Mouse (Mus musculus): ENCODE measurements around the gene Asb18. TPM values are rescaled to one million over a fixed set of nuclear protein-coding genes. Genes with fewer than 3 reads are reported as not detected.

Gene Asb18
- polyA plus RNA-seq (2014; fragmentation: Nextera tagmentation; extraction: Ambion mirVana): not detected in 2 replicates

GRCm38 (mm10) chr1:90014446-90014845 is at the start of gene Asb18:
TSS of gene Asb18 (minus strand) at chr1:90014666.
- no peaks in the 10 kb centered on the region for H3K4me1 ChIP-seq (replicated peaks; ENCODE audit: control insufficient read depth, insufficient read depth, low read length)
- no peaks in the 10 kb centered on the region for H3K9me3 ChIP-seq (ENCODE audit: control insufficient read depth, low read length)
- no peak within 1 kb of the TSS for H3K4me3 ChIP-seq (ENCODE audit: low read depth, low read length)
- H3K4me2 ChIP-seq (ENCODE audit: low read length): no peak within 1 kb of the TSS
- no peaks in the 10 kb centered on the region for H3K27me3 ChIP-seq (replicated peaks; ENCODE audit: control insufficient read depth, insufficient read depth, low read length)
- ATAC-seq (replicated peaks; ENCODE audit: low FRiP score, low TSS enrichment, low read depth): no peak
- H3K9ac ChIP-seq (ENCODE audit: low read length): no peak within 1 kb of the TSS
- no peak for DNase-seq (ENCODE audit: low spot score)
- 74% methylated on average over 5 of the region's 5 CpGs for WGBS
- no peaks in the 10 kb centered on the region for H3K36me3 ChIP-seq (ENCODE audit: control insufficient read depth, insufficient read depth, low read length)
- H3K27ac ChIP-seq (ENCODE audit: low read depth): no peak within 1 kb of the TSS

- no peak overlapping the region for H3K27ac ChIP-seq (ENCODE audit: low read depth)
- H3K4me1 ChIP-seq (replicated peaks; ENCODE audit: control insufficient read depth, insufficient read depth, low read length): no peaks in the 10 kb centered on the region
- peak; percentile 62; the same call in 1 of the 2 replicates for ATAC-seq (replicated peaks; ENCODE audit: low FRiP score, low TSS enrichment, low read depth)
Measured at GRCm38 (mm10) chr1:90060599-90060998, 46.1 kb upstream of the Asb18 start.

GRCm38 (mm10) chr1:90060054-90060453 is 45.6 kb upstream of the Asb18 start:
- H3K36me3 ChIP-seq (ENCODE audit: control insufficient read depth, insufficient read depth, low read length): no peaks in the 10 kb centered on the region
- WGBS: 67% methylated on average over 3 of the region's 3 CpGs

More at GRCm38 (mm10) chr1:90060599-90060998, 46.1 kb upstream of the Asb18 start:
- Histone ChIP-seq H3K36me3 (ENCODE audit: control insufficient read depth, insufficient read depth, low read length) (no peaks in the 10 kb centered on the region), H3K4me3 (ENCODE audit: low read depth, low read length) (no peak overlapping the region), H3K9ac (ENCODE audit: low read length) (no peak overlapping the region), H3K27me3 (replicated peaks; ENCODE audit: control insufficient read depth, insufficient read depth, low read length) (no peaks in the 10 kb centered on the region; the same call in 1 of the 2 replicates), H3K9me3 (ENCODE audit: control insufficient read depth, low read length) (0 out of 2 replicates have a peak, but pooled peaks cover 2% of the 10 kb centered on the region), H3K4me2 (ENCODE audit: low read length) (no peak overlapping the region)
- DNase-seq (ENCODE audit: low spot score): peak; percentile 79
- 14% methylated on average over 7 of the region's 7 CpGs for WGBS

GRCm38 (mm10) chr1:90054991-90055390 is 40.5 kb upstream of the Asb18 start:
- DNase-seq (ENCODE audit: low spot score) (no peak), ATAC-seq (replicated peaks; ENCODE audit: low FRiP score, low TSS enrichment, low read depth) (no peak)
- Histone ChIP-seq H3K4me3 (ENCODE audit: low read depth, low read length) (no peak overlapping the region), H3K4me2 (ENCODE audit: low read length) (no peak overlapping the region), H3K27ac (ENCODE audit: low read depth) (no peak overlapping the region), H3K36me3 (ENCODE audit: control insufficient read depth, insufficient read depth, low read length) (no peaks in the 10 kb centered on the region), H3K9me3 (ENCODE audit: control insufficient read depth, low read length) (0 out of 2 replicates have a peak, but pooled peaks cover 2% of the 10 kb centered on the region), H3K4me1 (replicated peaks; ENCODE audit: control insufficient read depth, insufficient read depth, low read length) (0 out of 2 replicates have a peak, but pooled peaks cover 3% of the 10 kb centered on the region), H3K9ac (ENCODE audit: low read length) (no peak overlapping the region), H3K27me3 (replicated peaks; ENCODE audit: control insufficient read depth, insufficient read depth, low read length) (no peaks in the 10 kb centered on the region; the same call in 1 of the 2 replicates)
- 79% methylated on average over 4 of the region's 4 CpGs for WGBS

More at GRCm38 (mm10) chr1:90060054-90060453, 45.6 kb upstream of the Asb18 start:
- Histone ChIP-seq H3K4me2 (ENCODE audit: low read length) (no peak overlapping the region), H3K4me3 (ENCODE audit: low read depth, low read length) (no peak overlapping the region), H3K9ac (ENCODE audit: low read length) (no peak overlapping the region), H3K9me3 (ENCODE audit: control insufficient read depth, low read length) (0 out of 2 replicates have a peak, but pooled peaks cover 2% of the 10 kb centered on the region), H3K4me1 (replicated peaks; ENCODE audit: control insufficient read depth, insufficient read depth, low read length) (no peaks in the 10 kb centered on the region), H3K27ac (ENCODE audit: low read depth) (no peak overlapping the region), H3K27me3 (replicated peaks; ENCODE audit: control insufficient read depth, insufficient read depth, low read length) (no peaks in the 10 kb centered on the region; the same call in 1 of the 2 replicates)
- no peak for ATAC-seq (replicated peaks; ENCODE audit: low FRiP score, low TSS enrichment, low read depth)
- no peak for DNase-seq (ENCODE audit: low spot score)

GRCm38 (mm10) chr1:90051347-90051746 is 36.9 kb upstream of the Asb18 start:
- ATAC-seq (replicated peaks; ENCODE audit: low FRiP score, low TSS enrichment, low read depth) (no peak), DNase-seq (ENCODE audit: low spot score) (peak; percentile 66)
- 23% methylated on average over 5 of the region's 5 CpGs for WGBS

GRCm38 (mm10) chr1:90050046-90050739 is 35.7 kb upstream of the Asb18 start:
- H3K9ac ChIP-seq (ENCODE audit: low read length): no peak overlapping the region
- 0 out of 2 replicates have a peak, but pooled peaks cover 4% of the 10 kb centered on the region for H3K4me1 ChIP-seq (replicated peaks; ENCODE audit: control insufficient read depth, insufficient read depth, low read length)
- 0 out of 2 replicates have a peak, but pooled peaks cover 4% of the 10 kb centered on the region for H3K27me3 ChIP-seq (replicated peaks; ENCODE audit: control insufficient read depth, insufficient read depth, low read length)
- H3K27ac ChIP-seq (ENCODE audit: low read depth): no peak overlapping the region
- H3K9me3 ChIP-seq (ENCODE audit: control insufficient read depth, low read length): no peaks in the 10 kb centered on the region
- no peak overlapping the region for H3K4me2 ChIP-seq (ENCODE audit: low read length)
- ATAC-seq (replicated peaks; ENCODE audit: low FRiP score, low TSS enrichment, low read depth): no peak
- 35% methylated on average over 20 of the region's 20 CpGs for WGBS
- no peaks in the 10 kb centered on the region for H3K36me3 ChIP-seq (ENCODE audit: control insufficient read depth, insufficient read depth, low read length)
- H3K4me3 ChIP-seq (ENCODE audit: low read depth, low read length): no peak overlapping the region
- DNase-seq (ENCODE audit: low spot score): no peak

More at GRCm38 (mm10) chr1:90051347-90051746, 36.9 kb upstream of the Asb18 start:
- Histone ChIP-seq H3K27ac (ENCODE audit: low read depth) (no peak overlapping the region), H3K4me1 (replicated peaks; ENCODE audit: control insufficient read depth, insufficient read depth, low read length) (0 out of 2 replicates have a peak, but pooled peaks cover 4% of the 10 kb centered on the region), H3K9ac (ENCODE audit: low read length) (no peak overlapping the region), H3K9me3 (ENCODE audit: control insufficient read depth, low read length) (no peaks in the 10 kb centered on the region), H3K4me2 (ENCODE audit: low read length) (0 out of 2 replicates have a peak overlapping the region, but pooled peaks have one; percentile 8), H3K4me3 (ENCODE audit: low read depth, low read length) (no peak overlapping the region), H3K36me3 (ENCODE audit: control insufficient read depth, insufficient read depth, low read length) (no peaks in the 10 kb centered on the region), H3K27me3 (replicated peaks; ENCODE audit: control insufficient read depth, insufficient read depth, low read length) (0 out of 2 replicates have a peak, but pooled peaks cover 4% of the 10 kb centered on the region)

- ATAC-seq (replicated peaks; ENCODE audit: low FRiP score, low TSS enrichment, low read depth): no peak
- no peaks in the 10 kb centered on the region for H3K36me3 ChIP-seq (ENCODE audit: control insufficient read depth, insufficient read depth, low read length)
- 62% methylated on average over 2 of the region's 2 CpGs for WGBS
- H3K27me3 ChIP-seq (replicated peaks; ENCODE audit: control insufficient read depth, insufficient read depth, low read length): no peaks in the 10 kb centered on the region
- H3K4me3 ChIP-seq (ENCODE audit: low read depth, low read length): no peak overlapping the region
- H3K9ac ChIP-seq (ENCODE audit: low read length): no peak overlapping the region
- H3K9me3 ChIP-seq (ENCODE audit: control insufficient read depth, low read length): no peaks in the 10 kb centered on the region
- no peaks in the 10 kb centered on the region for H3K4me1 ChIP-seq (replicated peaks; ENCODE audit: control insufficient read depth, insufficient read depth, low read length)
- no peak overlapping the region for H3K27ac ChIP-seq (ENCODE audit: low read depth)
- no peak overlapping the region for H3K4me2 ChIP-seq (ENCODE audit: low read length)
- peak; percentile 62 for DNase-seq (ENCODE audit: low spot score)
Measured at GRCm38 (mm10) chr1:90028305-90028704, 13.8 kb upstream of the Asb18 start.

- WGBS: 24% methylated on average over 3 of the region's 3 CpGs
- Histone ChIP-seq H3K9me3 (ENCODE audit: control insufficient read depth, low read length) (no peaks in the 10 kb centered on the region), H3K4me2 (ENCODE audit: low read length) (no peak overlapping the region), H3K4me3 (ENCODE audit: low read depth, low read length) (no peak overlapping the region), H3K27ac (ENCODE audit: low read depth) (no peak overlapping the region), H3K27me3 (replicated peaks; ENCODE audit: control insufficient read depth, insufficient read depth, low read length) (no peaks in the 10 kb centered on the region), H3K9ac (ENCODE audit: low read length) (no peak overlapping the region), H3K36me3 (ENCODE audit: control insufficient read depth, insufficient read depth, low read length) (no peaks in the 10 kb centered on the region), H3K4me1 (replicated peaks; ENCODE audit: control insufficient read depth, insufficient read depth, low read length) (no peaks in the 10 kb centered on the region)
- peak; percentile 57 for DNase-seq (ENCODE audit: low spot score)
- no peak for ATAC-seq (replicated peaks; ENCODE audit: low FRiP score, low TSS enrichment, low read depth)
Measured at GRCm38 (mm10) chr1:90026945-90027344, 12.5 kb upstream of the Asb18 start.
